Mouse (Mus musculus): ENCODE measurements around the gene Ankrd11.

DNA sequence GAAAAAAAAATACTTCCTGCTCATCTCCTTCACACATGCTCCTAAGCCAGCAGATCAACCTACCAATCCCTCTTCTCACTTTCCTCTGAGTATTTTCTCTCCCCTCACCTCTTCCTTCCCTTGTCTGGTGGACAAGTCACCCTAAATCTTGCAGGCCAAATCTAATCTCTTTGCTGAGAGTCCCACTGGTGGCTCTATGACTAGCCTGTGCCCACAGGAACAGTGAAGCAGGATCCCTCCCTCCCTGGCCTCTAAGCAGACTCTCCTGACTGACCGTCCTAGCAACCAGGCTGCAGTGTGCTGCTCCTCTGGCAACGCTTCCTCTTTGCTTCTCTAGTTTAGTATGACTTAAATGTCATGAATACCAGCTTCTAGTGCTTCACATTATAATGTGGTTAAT, 54.8 kb downstream of the Ankrd11 start:
- TF ChIP-seq CTCF (IDR thresholded peaks at IDR 0.05), result no peak
- no peak for TF ChIP-seq EP300 (IDR thresholded peaks at IDR 0.05)
